Mouse (Mus musculus): Measurements from ENCODE around the gene Sesn3.
"Not testable (repeated sequence)": the region's sequence is repeated elsewhere in the genome, so short reads cannot be mapped to it uniquely, and the experiment has no call there.

Sesn3 gene

GRCm38 (mm10) chr9:14280696-14281095 is 5.8 kb downstream of the Sesn3 start:
- DNase-seq (ENCODE audit: low spot score in 2 of 2): no peak

GRCm38 (mm10) chr9:14285036-14285435 is 10.2 kb downstream of the Sesn3 start:
- no peak for DNase-seq (ENCODE audit: low spot score in 2 of 2)

- no peak for DNase-seq (ENCODE audit: low spot score in 2 of 2)
Measured at GRCm38 (mm10) chr9:14287234-14287633, 12.4 kb downstream of the Sesn3 start.

GRCm38 (mm10) chr9:14288500-14288899 is 13.6 kb downstream of the Sesn3 start:
- no peak for DNase-seq (ENCODE audit: low spot score in 2 of 2)

- no peak for DNase-seq (ENCODE audit: low spot score in 2 of 2)
Measured at GRCm38 (mm10) chr9:14293866-14294265, 19.0 kb downstream of the Sesn3 start.

GRCm38 (mm10) chr9:14295680-14296440 is 21.0 kb downstream of the Sesn3 start:
- no peak for DNase-seq (ENCODE audit: low spot score in 2 of 2)

GRCm38 (mm10) chr9:14297204-14297603 is 22.3 kb downstream of the Sesn3 start:
- DNase-seq (ENCODE audit: low spot score in 2 of 2): no peak

GRCm38 (mm10) chr9:14299819-14300218 is 25.0 kb downstream of the Sesn3 start:
- DNase-seq (ENCODE audit: low spot score in 2 of 2): no peak

- no peak for DNase-seq (ENCODE audit: low spot score in 2 of 2)
Measured at GRCm38 (mm10) chr9:14300795-14301194, 25.9 kb downstream of the Sesn3 start.

- DNase-seq (ENCODE audit: low spot score in 2 of 2): peak in 1 of 2 experiments; percentile 21
Measured at GRCm38 (mm10) chr9:14304262-14304968, 29.5 kb downstream of the Sesn3 start.

- DNase-seq (ENCODE audit: low spot score in 2 of 2): no peak
Measured at GRCm38 (mm10) chr9:14307341-14307740, 32.5 kb downstream of the Sesn3 start.

GRCm38 (mm10) chr9:14313968-14314367 is 39.1 kb downstream of the Sesn3 start:
- DNase-seq (ENCODE audit: low spot score in 2 of 2): no peak

GRCm38 (mm10) chr9:14314477-14314876 is 39.6 kb downstream of the Sesn3 start:
- DNase-seq (ENCODE audit: low spot score in 2 of 2): no peak

- no peak for DNase-seq (ENCODE audit: low spot score in 2 of 2)
Measured at GRCm38 (mm10) chr9:14316618-14317017, 41.8 kb downstream of the Sesn3 start.

- no peak for DNase-seq (ENCODE audit: low spot score in 2 of 2)
Measured at GRCm38 (mm10) chr9:14335829-14336228, 61.0 kb downstream of the Sesn3 start.

GRCm38 (mm10) chr9:14336901-14337300 is 62.0 kb downstream of the Sesn3 start:
- DNase-seq (ENCODE audit: low spot score in 2 of 2): peak; percentile 26 to 29

GRCm38 (mm10) chr9:14338701-14339100 is 63.8 kb downstream of the Sesn3 start:
- no peak for DNase-seq (ENCODE audit: low spot score in 2 of 2)

GRCm38 (mm10) chr9:14342041-14342668 is 67.3 kb downstream of the Sesn3 start:
- peak; percentile 82 for DNase-seq (ENCODE audit: low spot score in 2 of 2)

GRCm38 (mm10) chr9:14345866-14346265 is 71.0 kb downstream of the Sesn3 start:
- not testable (repeated sequence) for DNase-seq (ENCODE audit: low spot score in 2 of 2)

- no peak for DNase-seq (ENCODE audit: low spot score in 2 of 2)
Measured at GRCm38 (mm10) chr9:14348416-14348815, 73.5 kb downstream of the Sesn3 start.

GRCm38 (mm10) chr9:14349380-14349779 is 74.5 kb downstream of the Sesn3 start:
- DNase-seq (ENCODE audit: low spot score in 2 of 2): no peak

GRCm38 (mm10) chr9:14350787-14351186 is 75.9 kb downstream of the Sesn3 start:
- DNase-seq (ENCODE audit: low spot score in 2 of 2): no peak

GRCm38 (mm10) chr9:14352337-14352736 is 77.5 kb downstream of the Sesn3 start:
- DNase-seq (ENCODE audit: low spot score in 2 of 2): no peak

Data from right cerebral cortex, adult 2 months (tissue).